Mouse (Mus musculus): ENCODE results near the gene Nfam1. TPM values are rescaled to one million over a fixed set of nuclear protein-coding genes. Genes with fewer than 3 reads are reported as not detected.

Gene Nfam1
- total RNA-seq, 1 experiment from 2014 or later: 2.6 TPM

- DNase-seq: no peak
Measured at GRCm38 (mm10) chr15:82959151-82959550, 74.0 kb downstream of the Nfam1 start.

- DNase-seq: no peak
Measured at GRCm38 (mm10) chr15:82958253-82958701, 74.8 kb downstream of the Nfam1 start.

- DNase-seq: no peak
Measured at GRCm38 (mm10) chr15:82956721-82957120, 76.4 kb downstream of the Nfam1 start.

- no peak for DNase-seq
Measured at GRCm38 (mm10) chr15:82956310-82956709, 76.8 kb downstream of the Nfam1 start.

GRCm38 (mm10) chr15:82955286-82955685 lies 77.8 kb downstream of the Nfam1 start:
- DNase-seq: no peak

- DNase-seq: no peak
Measured at GRCm38 (mm10) chr15:82954034-82954433, 79.1 kb downstream of the Nfam1 start.

GRCm38 (mm10) chr15:82953096-82953495 lies 80.0 kb downstream of the Nfam1 start:
- no peak for DNase-seq

- no peak for DNase-seq
Measured at GRCm38 (mm10) chr15:82952292-82952705, 80.8 kb downstream of the Nfam1 start.

GRCm38 (mm10) chr15:82950246-82950645 lies 82.9 kb downstream of the Nfam1 start:
- peak; percentile 60 for DNase-seq

- no peak for DNase-seq
Measured at GRCm38 (mm10) chr15:82947431-82947830, 85.7 kb downstream of the Nfam1 start.

- DNase-seq: peak; percentile 54
Measured at GRCm38 (mm10) chr15:82944479-82945195, 88.5 kb downstream of the Nfam1 start.

Small RNA genes lying within 50 kb of the gene (microRNA-seq; reads per million reads assigned to microRNA genes)
- 1.5 to 1.7 reads per million in 2 experiments for gene Mir3080

Other genes with a start within 250 kb of the Nfam1 start
- 6.0 and 107 TPM in 2 replicates for gene Cyp2d26, start 239.0 kb downstream of the Nfam1 start, total RNA-seq (2021)
- gene Tcf20, start 45.4 kb downstream of the Nfam1 start, total RNA-seq (2021): 75.9 and 85.4 TPM in 2 replicates
- 53.8 and 63.2 TPM in 2 replicates for gene Serhl, start 56.2 kb upstream of the Nfam1 start, total RNA-seq (2021)
- gene Rrp7a, start 89.5 kb upstream of the Nfam1 start, total RNA-seq (2021): 95.0 and 99.4 TPM in 2 replicates
- gene Poldip3, start 116.1 kb upstream of the Nfam1 start, total RNA-seq (2021): 87.6 and 97.0 TPM in 2 replicates
- 206 and 217 TPM in 2 replicates for gene Cyb5r3, start 139.3 kb upstream of the Nfam1 start, total RNA-seq (2021)
- 10.1 and 12.5 TPM in 2 replicates for gene A4galt, start 218.5 kb upstream of the Nfam1 start, total RNA-seq (2021)